In the genomic region with DNA sequence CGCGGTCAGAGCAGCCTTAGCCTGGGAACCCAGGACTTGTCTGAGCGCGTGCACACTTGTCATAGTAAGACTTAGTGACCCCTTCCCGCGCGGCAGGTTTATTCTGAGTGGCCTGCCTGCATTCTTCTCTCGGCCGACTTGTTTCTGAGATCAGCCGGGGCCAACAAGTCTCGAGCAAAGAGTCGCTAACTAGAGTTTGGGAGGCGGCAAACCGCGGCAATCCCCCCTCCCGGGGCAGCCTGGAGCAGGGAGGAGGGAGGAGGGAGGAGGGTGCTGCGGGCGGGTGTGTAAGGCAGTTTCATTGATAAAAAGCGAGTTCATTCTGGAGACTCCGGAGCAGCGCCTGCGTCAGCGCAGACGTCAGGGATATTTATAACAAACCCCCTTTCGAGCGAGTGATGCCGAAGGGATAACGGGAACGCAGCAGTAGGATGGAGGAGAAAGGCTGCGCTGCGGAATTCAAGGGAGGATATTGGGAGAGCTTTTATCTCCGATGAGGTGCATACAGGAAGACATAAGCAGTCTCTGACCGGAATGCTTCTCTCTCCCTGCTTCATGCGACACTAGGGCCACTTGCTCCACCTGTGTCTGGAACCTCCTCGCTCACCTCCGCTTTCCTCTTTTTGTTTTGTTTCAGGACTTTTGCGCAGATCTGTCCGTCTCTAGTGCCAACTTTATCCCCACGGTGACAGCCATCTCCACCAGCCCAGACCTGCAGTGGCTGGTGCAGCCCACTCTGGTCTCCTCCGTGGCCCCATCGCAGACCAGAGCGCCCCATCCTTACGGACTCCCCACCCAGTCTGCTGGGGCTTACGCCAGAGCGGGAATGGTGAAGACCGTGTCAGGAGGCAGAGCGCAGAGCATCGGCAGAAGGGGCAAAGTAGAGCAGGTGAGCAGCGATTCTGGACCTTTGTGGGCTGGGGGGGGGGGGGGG, we compare ENCODE assay signal across 7 mouse cellular contexts. TPM values are rescaled to one million over a fixed set of nuclear protein-coding genes. Genes with fewer than 3 reads are reported as not detected.
A peak's percentile ranks its signal among the peaks of the same experiment; 100 is the strongest.
DNase-seq lines count a peak whose midpoint lies in the region; ATAC-seq lines count a peak whose summit lies in the region.

No protein-coding gene starts in this region.

- peak overlapping the region; percentile 53 for H3K9ac ChIP-seq in forebrain, embryonic 15.5 days (replicated peaks)
- H3K9ac ChIP-seq in hindbrain, embryonic 11.5 days (ENCODE audit: low read depth, low read length): peak overlapping the region; percentile 58

- peak; percentile 47 for ATAC-seq in forebrain, embryonic 15.5 days (replicated peaks)
- ATAC-seq in hindbrain, embryonic 11.5 days (ENCODE audit: low FRiP score): peak; percentile 28; the same call in 1 of the 2 replicates

- peaks cover 42% of the 10 kb centered on the region for H3K4me1 ChIP-seq in forebrain, embryonic 15.5 days
- peaks cover 8% of the 10 kb centered on the region for H3K4me1 ChIP-seq in hindbrain, embryonic 11.5 days (replicated peaks; ENCODE audit: control insufficient read depth, insufficient read depth, low read length)

- no peaks in the 10 kb centered on the region for H3K36me3 ChIP-seq in forebrain, embryonic 15.5 days
- H3K36me3 ChIP-seq in hindbrain, embryonic 11.5 days (ENCODE audit: control insufficient read depth, insufficient read depth, low read length): no peaks in the 10 kb centered on the region

- H3K9me3 ChIP-seq in forebrain, embryonic 15.5 days: no peaks in the 10 kb centered on the region
- H3K9me3 ChIP-seq in hindbrain, embryonic 11.5 days (ENCODE audit: control insufficient read depth, low read length): no peaks in the 10 kb centered on the region

- peaks cover 18% of the 10 kb centered on the region for H3K27me3 ChIP-seq in forebrain, embryonic 15.5 days
- H3K27me3 ChIP-seq in hindbrain, embryonic 11.5 days (ENCODE audit: control insufficient read depth, insufficient read depth, low read length): peaks cover 26% of the 10 kb centered on the region

- peak overlapping the region; percentile 100 for H3K4me2 ChIP-seq in forebrain, embryonic 15.5 days (replicated peaks)
- H3K4me2 ChIP-seq in hindbrain, embryonic 11.5 days (replicated peaks; ENCODE audit: low read depth, low read length): peak overlapping the region; percentile 99

- 1% methylated on average over 49 of the region's 49 CpGs for WGBS in forebrain, embryonic 15.5 days
- WGBS in hindbrain, embryonic 11.5 days: under 1% methylated on average over 49 of the region's 49 CpGs

- H3K4me3 ChIP-seq in forebrain, embryonic 15.5 days: peak overlapping the region; percentile 59
- peak overlapping the region; percentile 52 for H3K4me3 ChIP-seq in hindbrain, embryonic 11.5 days (ENCODE audit: low read depth, low read length)

- DNase-seq in MN1 (ENCODE audit: low spot score): peak; percentile 62
- peak; percentile 64 for DNase-seq in c-Kit-positive CD71-positive TER-119-positive erythroid progenitor cells, embryonic 14.5 days (ENCODE audit: low spot score)
- DNase-seq in hindbrain, embryonic 11.5 days (ENCODE audit: low spot score): peak; percentile 66
- peak; percentile 74 to 84 for DNase-seq in left cerebral cortex, adult 18-20 months (ENCODE audit: low spot score in 2 of 2)
- DNase-seq in lung, postnatal 4 days: peak; percentile 64 to 67
- peak; percentile 70 for DNase-seq in right cerebral cortex, postnatal 14 days

- no peak overlapping the region for H3K27ac ChIP-seq in forebrain, embryonic 15.5 days (replicated peaks)
- H3K27ac ChIP-seq in hindbrain, embryonic 11.5 days (ENCODE audit: low read depth, low read length): no peak overlapping the region

RNA-seq across cellular contexts. Expression of a gene that starts 0.9 kb away (rescaled TPM):
- 1.6 and 2.2 TPM in 2 replicates for polyA plus RNA-seq in forebrain, embryonic 15.5 days (2015; fragmentation: Nextera tagmentation; extraction: Ambion mirVana)
- polyA plus RNA-seq in hindbrain, embryonic 11.5 days (2014; fragmentation: Nextera tagmentation; extraction: Ambion mirVana): 1.4 and 1.6 TPM in 2 replicates
- 10 to 100 TPM; 65.4 to 77.2 TPM for total RNA-seq in left cerebral cortex, adult 18-20 months (2021)
